Mouse (Mus musculus) embryo, embryonic 9.5 days (tissue): ENCODE results near the gene Trabd2b.

ENCODE experiments used
- DNase-seq: peaks from one replicate; pipeline ENCODE4 v3.0.0-alpha.2; 2017; ENCODE audit errors: extremely low spot score

The Trabd2b gene

DNA sequence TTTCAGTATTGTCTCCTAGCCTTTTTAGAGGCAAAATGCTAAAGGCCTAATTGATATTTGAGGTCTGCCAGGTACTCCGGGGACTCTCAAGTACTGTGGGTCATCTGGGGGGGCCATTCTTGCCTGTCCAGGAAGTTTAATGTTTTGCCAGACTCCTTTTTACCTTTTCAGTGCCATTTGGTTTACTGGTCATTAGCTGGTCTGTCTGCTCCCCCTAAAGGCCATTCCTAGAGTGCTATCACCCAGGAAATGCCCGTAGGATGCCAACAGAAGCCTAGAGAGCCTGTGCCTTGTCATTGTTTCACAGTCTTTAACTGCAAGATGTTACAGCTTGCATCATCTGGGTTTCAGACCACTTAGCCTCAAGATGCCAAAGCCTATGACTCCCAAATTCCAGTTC is 35.7 kb downstream of the Trabd2b start:
- DNase-seq = no peak

DNA sequence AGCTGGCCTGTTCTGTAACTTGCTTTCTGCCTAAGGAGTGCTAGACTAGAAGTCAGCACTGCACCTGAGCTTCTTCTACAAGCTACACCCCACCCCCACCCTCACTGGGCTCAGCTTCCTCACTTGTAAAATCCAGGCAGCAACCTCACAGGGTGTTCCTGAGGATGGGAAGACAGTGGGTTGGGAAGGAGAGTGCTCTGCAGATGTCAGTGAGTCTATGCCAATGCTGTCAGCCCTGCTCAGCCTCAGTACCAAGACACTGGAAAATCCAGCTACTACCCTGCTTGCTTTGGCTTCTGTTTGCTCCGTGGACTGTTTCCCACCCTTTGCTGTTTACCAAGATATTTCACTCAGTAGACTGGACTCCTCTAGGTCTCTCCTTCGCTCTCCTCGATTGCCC is 36.1 kb downstream of the Trabd2b start:
- no peak for DNase-seq

DNA sequence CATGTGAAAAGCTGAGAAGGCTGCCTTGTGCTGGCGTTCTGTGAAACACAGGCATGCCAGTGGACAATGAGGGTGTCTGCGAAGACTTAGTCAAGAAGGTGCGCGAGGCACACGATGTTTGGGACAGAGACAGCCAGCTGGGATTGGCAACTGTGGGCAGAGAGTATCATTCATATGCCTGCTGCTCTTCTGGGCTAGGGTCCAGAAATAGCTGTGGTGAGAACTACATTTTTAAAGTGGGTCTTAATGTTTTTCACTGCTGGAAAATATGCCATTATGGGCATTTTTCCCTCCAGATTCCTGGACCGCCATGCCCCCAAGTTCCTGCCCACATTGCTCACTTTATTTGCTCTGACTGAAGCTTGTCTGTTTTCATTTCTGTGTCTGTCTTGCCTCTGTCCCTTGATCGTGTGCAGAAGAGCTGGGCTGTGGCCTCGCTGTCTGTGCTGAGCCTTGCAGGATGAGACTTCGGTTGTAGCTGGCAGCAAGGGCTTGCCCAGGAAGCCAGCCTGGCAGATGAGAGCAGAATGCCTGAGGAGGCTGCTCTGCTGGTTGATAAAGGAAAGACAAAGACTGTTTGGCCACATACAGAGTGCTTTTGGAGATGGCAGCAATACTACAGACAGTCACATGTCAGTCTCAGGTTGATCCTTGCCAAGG is 42.0 kb downstream of the Trabd2b start:
- DNase-seq = no peak

DNA sequence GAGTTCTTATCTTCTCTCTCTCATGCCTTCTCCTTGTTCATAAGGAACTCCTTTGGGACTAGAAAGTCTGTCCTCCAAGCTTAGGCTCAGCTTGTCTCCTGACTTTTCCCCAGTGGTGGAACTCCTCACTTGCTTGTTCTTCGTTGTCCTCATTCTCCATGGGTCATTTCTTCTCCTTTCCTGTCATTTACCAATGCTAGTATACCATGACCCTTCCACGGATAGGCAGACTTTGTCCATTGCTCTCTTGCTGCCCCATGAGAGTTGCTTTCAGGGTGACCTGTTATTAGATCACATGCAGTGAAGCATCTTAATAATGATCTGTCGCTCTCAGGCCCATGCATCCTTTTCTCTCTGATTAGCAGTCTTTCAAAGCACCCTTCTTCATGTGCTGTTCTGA is 46.6 kb downstream of the Trabd2b start:
- DNase-seq = no peak

DNA sequence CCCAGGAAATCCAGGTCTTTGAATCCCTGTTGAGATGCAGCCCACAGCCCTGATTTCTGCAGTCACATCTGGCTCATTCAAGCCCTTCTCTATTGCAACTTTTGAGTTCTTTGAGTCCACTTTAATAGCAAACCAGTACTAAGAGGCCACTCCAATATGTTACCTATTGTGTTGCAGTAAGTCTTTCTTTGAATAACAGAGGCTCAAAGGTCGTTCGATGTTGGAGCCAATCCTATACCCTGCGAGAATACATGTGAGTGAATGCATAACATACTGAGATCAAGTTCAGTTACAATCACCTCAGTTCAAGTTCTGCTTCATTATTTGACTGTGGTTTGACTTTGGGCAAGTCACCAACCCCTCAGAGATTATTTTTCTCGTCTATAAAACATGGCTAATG is 47.5 kb downstream of the Trabd2b start:
- DNase-seq = no peak

DNA sequence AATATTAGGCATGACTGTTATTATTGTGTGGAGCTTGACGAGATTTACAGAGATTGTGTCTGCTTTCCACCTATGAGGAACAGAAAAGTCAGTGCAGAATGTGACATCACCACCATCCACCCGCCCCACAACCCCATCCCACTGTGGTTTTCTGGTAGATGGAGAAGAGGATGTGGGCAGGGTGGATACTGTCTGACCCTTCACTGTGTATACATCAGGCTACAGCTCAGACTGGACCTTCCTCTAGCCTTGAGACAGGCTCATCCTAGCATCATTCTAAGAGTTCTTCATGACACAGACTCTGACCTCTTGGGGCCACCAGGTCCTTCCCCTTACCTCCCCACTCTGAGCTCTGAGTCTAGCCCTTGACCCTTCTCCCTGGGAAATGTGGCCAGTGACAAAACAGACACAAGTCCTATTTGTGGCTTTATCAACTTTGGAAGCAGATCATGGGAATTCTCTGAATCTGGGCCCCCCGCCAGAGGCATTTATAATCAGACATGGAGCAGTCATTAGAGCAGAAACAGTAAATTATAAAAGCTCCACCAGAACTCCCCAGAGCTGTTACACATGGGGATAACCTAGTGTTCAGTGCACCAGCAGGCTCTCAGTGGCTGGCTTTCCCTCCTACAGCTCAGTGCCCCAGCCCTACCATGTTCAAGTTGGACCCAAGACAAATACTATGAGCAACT is 48.1 kb downstream of the Trabd2b start:
- DNase-seq = no peak

DNA sequence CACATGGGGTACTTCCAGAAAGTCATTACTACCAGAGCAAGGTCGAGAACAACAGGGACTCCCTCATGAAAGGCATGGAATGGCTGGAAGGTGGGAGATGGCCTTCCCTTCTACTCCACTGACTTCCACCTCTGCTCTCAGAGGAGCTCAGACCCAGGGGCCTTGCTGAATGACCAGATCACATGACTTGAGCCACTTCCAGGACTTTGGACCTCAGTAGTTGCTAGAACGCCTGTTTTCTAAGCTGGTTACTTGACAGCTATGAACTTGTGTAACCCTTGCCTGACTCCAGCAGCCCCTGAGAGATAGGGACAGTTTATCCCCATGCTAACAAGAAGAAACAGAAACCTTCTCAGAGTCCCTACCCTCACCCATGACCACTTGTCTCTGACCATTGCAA is 50.6 kb downstream of the Trabd2b start:
- DNase-seq = no peak

DNA sequence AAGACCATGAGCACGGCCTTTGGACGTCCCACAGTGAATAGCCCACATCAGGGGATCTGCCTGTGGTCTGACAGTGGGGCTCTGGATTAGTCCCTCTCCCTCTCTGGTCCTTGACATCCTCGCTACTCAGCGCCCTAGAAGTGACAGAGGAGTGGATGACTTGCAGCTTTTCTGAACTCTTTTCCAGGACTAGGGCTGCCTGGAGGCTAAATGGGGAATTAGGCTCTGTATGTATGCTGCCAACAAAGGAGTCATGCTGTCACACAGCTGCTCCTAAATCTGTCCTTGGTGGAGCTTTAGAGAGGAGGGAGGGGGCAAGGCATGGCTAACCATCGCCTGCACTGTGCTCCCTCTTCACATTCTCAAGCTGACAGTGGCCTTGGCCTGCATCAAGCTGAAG is 53.1 kb downstream of the Trabd2b start:
- DNase-seq = no peak

DNA sequence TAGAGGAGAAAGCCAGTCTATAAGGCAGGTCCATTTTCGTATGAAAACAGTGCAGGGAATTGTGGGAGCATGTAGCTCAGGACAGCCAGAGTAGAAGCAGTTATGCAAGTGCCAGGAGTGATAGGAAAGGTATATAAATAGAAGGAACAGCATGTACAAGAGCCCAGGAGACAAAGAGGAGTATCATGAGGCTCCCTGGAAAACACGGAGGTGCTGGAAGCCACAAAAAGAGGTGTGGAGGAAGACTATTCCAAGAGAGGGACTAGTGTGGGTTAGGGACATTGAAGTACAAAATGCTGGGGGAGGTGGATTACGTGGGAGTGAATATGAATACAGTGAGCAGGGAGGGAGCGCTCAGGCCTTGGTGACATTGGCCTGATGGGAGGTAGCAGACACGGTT is 53.9 kb downstream of the Trabd2b start:
- no peak for DNase-seq

DNA sequence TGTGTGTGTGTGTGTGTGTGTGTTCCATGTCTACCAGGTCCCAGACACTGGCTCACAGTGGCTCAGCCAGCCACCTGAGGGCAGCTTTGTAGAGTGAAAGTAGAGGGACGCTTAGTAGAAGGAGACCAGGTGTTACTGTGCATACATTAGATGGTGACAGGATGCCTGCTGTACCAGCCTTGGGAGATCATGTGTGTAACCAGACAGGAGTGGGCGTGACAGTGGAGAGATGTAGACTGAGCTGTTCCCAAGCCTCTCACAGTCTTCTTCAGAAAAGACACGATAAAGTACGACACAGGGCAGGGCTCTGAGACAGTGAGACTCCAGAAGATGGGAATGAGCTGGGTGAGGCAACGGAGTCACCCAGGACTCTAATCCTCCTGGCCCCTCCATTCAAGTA is 54.6 kb downstream of the Trabd2b start:
- DNase-seq = no peak

DNA sequence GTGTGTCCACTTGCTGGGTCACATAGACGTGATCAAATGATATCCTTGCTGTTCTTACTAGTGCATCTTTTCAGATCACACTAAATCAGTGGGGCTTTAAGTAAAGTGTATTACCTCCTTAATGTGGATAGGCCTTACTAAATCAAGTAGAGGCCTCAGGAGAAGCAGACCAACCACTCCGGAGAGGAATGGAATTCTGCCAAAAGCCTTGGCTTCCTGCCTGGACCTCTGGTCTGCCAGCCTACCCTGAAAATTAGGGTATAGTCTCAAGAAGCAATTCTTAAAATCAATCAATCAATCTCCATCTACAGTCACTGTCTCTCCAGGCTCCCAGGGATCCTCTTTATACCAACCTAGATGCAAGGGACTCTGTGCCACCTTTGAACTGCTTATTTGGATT is 59.1 kb downstream of the Trabd2b start:
- DNase-seq = no peak

DNA sequence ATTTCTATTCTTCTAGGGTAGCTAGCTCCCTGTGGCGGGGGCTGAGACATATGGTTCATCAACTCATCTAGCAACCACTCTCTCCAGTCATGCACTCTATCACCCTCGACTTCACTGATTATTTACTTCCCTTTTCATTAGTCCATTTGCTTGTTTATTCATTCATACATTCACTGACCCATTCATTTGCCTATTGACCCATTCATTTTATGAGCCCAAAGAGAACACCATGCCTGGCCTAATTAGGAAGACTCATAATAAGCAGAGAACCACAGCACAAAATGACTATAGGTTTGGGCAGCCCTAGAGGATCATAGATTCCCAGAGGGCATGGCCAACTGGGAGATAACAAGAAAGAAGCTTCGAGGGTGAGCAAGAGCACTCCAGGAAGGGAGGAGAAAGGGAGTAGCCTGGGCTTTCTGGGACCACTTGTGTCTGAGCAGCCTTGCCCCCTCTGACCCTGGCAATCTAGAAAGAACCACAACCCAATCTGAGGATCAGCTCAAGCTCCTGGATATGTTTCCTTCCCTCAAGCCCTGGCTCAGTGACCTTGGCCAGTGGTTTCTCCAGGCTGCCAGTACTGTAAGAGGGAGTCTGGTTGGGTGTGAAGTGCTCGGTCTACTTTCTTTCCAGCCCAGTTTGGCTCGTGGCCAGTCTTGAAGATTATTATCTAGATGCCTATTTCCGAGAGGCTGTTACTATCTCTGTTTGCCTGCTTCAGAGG is 61.0 kb downstream of the Trabd2b start:
- DNase-seq = no peak

DNA sequence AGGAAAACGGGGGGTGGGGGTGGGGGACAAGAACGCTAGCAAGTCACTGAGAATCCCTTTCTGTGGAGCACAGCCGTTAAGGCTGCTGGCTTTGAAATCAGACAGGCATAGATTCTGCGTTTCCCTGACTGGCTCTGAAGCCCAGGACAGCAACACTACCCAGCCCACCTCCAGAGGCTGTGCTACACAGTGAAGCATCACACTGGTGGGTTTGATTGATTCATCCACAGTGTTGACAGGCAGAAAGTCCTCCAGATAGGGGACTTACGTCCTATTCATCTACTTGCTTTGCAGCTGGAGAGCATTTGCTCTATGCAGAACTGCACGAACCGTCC is 61.5 kb downstream of the Trabd2b start:
- no peak for DNase-seq

DNA sequence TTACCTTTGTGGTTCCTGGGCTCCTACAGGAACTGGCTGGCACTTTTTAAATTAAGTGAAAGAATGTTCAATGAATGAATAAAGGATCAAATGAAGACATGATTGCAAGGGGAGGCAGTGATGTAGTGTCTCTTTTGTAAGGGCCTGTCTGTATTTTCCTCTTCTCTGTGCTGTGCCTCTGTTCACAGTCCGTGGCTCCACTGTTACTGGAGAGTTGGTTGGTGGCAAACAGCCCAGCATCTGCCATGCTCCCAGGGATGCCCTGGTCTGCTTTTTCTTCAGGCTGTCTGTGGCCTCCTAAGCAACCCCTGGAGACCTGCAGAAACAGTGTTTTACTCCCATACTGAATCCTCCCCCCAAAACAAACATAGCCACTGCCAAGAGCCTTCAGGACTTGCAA is 63.4 kb downstream of the Trabd2b start:
- DNase-seq = no peak

DNA sequence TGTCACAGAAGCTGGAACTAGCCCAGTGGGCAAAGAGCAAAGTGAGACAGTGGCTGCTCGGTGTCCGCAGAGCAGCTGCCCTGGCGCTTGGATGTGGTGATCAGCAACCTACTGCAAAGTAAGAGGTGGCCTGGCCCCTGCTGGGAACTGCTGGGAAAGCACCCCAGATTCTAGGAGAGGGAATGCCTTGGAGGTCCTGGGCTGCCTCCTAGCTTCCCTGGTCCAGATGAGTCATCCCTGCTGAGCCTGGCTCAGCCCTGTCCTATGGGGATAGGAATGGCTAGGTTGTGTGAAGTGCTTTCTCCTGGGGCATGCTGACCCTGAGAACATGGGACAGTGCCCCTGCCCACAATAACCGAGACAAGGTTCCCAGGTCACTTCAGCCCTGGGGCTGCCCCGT is 65.6 kb downstream of the Trabd2b start:
- no peak for DNase-seq

DNA sequence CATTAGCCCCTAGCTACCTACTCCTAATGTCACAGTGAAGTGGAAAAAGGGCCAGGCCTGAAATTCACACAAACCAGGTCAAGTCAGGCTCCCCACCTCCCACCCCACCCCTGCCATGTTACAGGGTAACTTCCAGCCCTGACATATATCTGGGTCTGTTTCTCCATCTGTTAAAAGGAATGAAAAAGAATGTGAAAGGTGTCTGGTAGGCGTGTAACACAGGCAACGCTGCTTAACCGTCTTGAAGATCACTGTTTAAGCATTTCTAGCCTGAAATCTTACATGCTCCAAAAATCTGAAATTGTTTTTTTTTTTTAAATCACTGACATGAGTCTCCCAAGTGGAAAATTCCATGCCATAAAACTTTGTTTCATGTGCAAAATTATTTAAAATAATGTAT is 69.8 kb downstream of the Trabd2b start:
- DNase-seq = no peak

DNA sequence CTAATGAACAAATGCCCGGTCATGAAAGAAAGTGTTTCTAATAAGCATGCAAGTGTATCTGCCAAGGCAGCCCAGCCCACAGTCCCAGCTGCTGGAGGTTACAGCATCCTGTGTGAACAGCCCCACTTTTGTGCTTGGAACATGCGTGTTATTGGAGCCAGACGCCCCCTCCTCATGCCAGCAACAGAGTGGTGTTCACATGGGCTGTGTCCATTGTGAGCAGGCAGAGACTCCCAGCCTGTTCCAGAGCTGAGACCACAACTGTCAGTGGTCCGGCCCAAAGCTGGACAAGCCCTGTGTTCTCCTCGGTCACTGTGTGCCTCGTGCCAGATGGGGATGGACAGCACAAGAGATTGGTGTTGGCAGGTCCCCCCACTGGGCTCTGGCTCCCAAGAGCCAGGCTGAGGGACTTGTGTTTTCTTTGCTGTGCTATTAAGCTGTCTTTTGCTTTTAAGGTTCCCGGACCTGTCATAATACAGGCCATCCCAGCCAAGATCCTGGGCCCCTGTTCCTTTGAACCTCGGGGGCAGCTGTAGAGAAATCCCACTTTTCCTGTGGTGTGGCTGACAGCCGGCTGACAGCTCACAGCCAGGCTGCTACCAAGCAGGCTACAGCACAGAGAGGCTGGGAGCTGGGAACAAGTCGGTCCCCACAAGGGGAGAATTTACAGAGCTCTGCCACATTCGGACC is 70.7 kb downstream of the Trabd2b start:
- DNase-seq = no peak

DNA sequence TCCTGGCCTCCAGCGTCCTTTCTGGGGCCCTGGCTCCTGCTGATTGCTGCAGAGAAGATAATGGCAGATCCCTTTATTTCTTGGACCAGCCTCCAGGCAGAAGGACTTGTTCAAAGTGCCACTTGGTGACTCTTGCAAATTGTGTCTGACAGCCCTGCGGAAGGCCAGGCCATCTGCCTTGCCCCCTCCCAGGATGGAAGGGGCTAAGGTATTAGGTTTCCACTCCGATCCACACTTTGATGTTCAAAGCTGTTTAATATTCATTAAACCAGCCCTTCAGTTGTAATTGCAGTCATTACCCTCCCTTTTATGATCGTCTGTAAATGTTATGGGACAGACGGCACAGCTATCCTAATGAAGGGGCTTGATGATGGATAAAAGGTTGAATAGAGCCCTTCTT is 75.0 kb downstream of the Trabd2b start:
- DNase-seq = no peak

DNA sequence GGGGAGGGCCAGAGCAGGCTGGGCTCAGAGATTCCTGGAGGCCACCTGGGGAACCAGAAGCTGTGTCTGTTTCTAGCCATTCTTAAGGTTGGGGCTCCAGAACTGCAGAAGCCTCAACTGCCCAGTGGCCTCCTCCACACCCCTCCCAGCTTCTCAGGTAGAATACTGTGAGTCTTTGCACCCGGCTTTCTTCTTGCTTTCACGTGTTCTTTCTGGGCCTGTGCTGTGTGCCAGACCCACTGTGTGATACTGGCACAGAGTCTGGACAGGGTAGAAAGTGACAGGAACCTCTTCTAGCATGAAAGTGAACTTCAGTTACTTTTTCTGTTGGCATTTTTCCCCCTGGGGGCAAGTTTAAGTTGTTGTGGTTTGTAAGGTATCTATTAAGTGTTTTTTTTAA is 77.6 kb downstream of the Trabd2b start:
- DNase-seq = no peak

DNA sequence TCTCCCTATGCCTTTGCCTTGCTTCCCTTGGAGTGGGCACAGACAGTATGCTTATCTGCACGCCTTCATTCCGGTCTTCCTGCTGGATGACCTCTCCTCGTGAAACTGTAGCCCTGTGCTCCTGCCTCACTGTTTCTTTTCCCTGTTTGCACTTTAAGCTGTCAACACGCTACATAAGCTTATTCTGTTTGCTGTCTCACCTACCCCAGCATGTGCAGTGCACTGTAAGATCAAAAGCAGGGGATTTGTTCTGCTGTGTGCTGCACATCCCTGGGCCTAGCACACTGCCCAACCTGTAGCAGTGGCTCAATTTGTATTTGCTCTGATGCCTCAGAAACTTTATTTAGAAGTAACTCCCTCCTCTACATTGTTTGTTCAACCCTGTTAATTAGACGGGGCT is 79.5 kb downstream of the Trabd2b start:
- DNase-seq = no peak

DNA sequence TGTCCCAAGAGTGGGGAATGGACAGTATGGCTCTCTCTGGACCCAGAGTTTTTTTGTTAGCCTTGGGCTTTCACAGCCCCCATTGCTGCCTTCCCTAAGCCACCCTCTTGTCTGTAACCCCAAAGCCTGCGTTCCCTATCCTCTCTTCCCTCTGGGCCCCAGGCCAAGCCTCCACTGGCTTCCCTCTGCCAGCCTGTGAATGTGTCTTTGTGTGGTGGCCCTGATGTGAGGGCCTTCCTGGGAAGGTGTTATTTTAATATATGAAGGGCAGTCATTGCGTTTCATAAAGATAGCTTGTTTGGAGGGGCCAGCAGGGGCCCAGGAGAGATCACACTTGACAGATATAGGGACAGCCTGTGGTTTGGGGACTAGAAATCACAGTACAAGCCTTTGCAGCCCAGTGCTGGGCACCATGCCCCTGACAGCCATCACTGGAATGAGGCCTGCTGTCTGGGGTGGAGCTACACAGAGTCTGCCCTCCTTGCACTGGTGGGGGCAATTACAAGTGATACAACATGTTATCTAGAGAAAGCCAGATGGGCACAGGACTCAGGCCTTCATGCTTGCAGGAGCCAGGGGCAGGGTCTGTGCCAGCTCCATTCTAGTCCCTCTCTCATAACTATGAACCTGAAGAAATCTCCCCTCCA is 80.5 kb downstream of the Trabd2b start:
- no peak for DNase-seq

DNA sequence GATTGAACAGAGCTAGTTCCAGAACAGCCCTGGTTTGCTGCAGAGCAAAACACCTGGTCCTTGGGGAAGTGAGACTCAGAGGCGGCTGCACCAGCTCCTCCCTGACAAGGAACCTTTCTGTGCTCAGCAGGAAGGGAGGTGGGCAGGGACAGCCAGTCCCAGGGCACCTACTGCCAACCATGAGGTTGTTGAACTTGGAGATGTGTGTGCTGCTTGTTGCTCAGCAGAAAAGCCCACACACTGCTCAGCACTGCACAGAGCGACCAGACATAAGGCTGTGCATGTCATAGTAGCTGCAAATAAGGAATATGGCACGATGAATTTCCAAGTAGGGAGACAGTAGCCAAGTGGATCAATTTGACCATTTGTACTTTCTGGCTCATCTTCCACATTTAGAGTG is 81.2 kb downstream of the Trabd2b start:
- DNase-seq = no peak
